In the genomic region with DNA sequence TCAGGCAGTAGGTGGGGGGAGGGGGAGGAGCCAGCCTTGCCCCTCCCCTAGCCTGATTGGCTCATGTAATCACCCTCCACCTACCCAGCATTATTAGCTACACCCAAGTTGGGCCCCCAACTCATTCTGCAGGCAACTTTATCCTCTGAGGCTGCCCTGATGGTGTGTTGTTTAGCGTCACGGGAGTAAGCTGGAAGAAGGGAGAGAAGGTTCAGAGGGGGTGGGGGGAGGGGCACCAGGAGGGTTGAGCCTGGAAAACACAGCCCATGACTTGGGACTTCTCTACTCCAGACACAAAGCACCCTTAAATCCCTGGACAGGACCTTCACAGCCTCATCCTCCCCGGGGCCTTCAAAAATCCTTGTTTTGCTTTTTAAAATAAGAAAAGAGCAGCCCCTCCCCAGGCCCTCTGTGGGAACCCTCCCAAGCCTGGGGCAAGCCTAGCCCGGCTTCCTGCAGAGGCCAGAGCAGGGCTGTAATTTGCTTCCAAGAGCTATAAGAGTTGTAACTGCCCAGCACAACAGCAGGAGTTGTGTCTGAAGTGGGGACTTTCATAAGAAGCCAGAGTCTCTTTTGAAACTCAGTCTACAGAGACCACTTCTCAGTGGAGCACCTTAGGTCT, we compare ENCODE assay signal across 18 mouse cellular contexts. TPM values are rescaled to one million over a fixed set of nuclear protein-coding genes. Genes with fewer than 3 reads are reported as not detected.
A peak's percentile ranks its signal among the peaks of the same experiment; 100 is the strongest.
DNase-seq lines count a peak whose midpoint lies in the region; ATAC-seq and TF ChIP-seq lines count a peak whose summit lies in the region.
"Had no signal": no experiment of that assay in that cellular context is flagged by ENCODE, and none has a peak within 500 bp of the region (broad histone marks: within the 10 kb centered on the region; RNA-seq: fewer than 3 reads in every experiment).

No protein-coding gene starts in this region.

- peak; percentile 15 for DNase-seq in lung, postnatal 0 days (ENCODE audit: low spot score)
- no peak for DNase-seq in lung, adult 2 months
- DNase-seq in ZHBTc4 (ENCODE audit: low read depth, low spot score): peak; percentile 94
- peak; percentile 54 for DNase-seq in forelimb bud, embryonic 11.5 days (ENCODE audit: low read depth, low spot score)
- no peak for DNase-seq in midbrain, embryonic 10.5 days (ENCODE audit: low spot score)
- no peak for DNase-seq in cerebellum, postnatal 36 days
- DNase-seq: B cell, adult 2 months; cerebellum, adult 8-10 months; heart, postnatal 36 days; kidney, adult 11 months; midbrain, embryonic 14.5 days had no signal

- WGBS in lung, postnatal 0 days: 22% methylated on average over 4 of the region's 4 CpGs
- 29% methylated on average over 4 of the region's 4 CpGs for WGBS in lung, adult 2 months
- 7% methylated on average over 4 of the region's 4 CpGs for WGBS in midbrain, embryonic 10.5 days

- H3K27ac ChIP-seq in lung, postnatal 0 days (ENCODE audit: low read length): no peak overlapping the region
- no peak overlapping the region for H3K27ac ChIP-seq in midbrain, embryonic 10.5 days (replicated peaks)
- H3K27ac ChIP-seq: heart, embryonic 13.5 days; hindbrain, postnatal 0 days; kidney, postnatal 0 days; liver, embryonic 15.5 days; macrophage had no signal

- ATAC-seq in lung, postnatal 0 days: peak; percentile 47; the same call in 1 of the 2 replicates
- ATAC-seq in frontal cortex, adult (ENCODE audit: low TSS enrichment): no peak
- ATAC-seq: activated CD4-positive, CD25-positive, alpha-beta regulatory T cell, adult 4 months; hindbrain, postnatal 0 days had no signal

- no peak for TF ChIP-seq CTCF in lung, postnatal 0 days (IDR thresholded peaks at IDR 0.05)
- TF ChIP-seq CTCF in lung, adult 2 months (IDR thresholded peaks at IDR 0.05; ENCODE audit: insufficient read depth, low read length): no peak

- no peak overlapping the region for H3K4me2 ChIP-seq in lung, postnatal 0 days (replicated peaks; ENCODE audit: low read depth, low read length)
- H3K4me2 ChIP-seq: heart, embryonic 13.5 days; liver, embryonic 15.5 days had no signal

- H3K36me3 ChIP-seq in lung, postnatal 0 days (ENCODE audit: insufficient read depth, low read length): no peaks in the 10 kb centered on the region
- no peaks in the 10 kb centered on the region for H3K36me3 ChIP-seq in midbrain, embryonic 10.5 days
- H3K36me3 ChIP-seq: heart, embryonic 13.5 days; liver, embryonic 15.5 days had no signal

- TF ChIP-seq EP300 in lung, postnatal 0 days (IDR thresholded peaks at IDR 0.05): no peak

- H3K4me1 ChIP-seq in lung, postnatal 0 days (ENCODE audit: insufficient read depth, low read depth, low read length): peaks cover 4% of the 10 kb centered on the region
- H3K4me1 ChIP-seq in lung, adult 2 months (ENCODE audit: control insufficient read depth, insufficient read depth, low read length): no peaks in the 10 kb centered on the region
- peaks cover 35% of the 10 kb centered on the region for H3K4me1 ChIP-seq in midbrain, embryonic 10.5 days

- H3K9me3 ChIP-seq in lung, postnatal 0 days (ENCODE audit: low read length): no peaks in the 10 kb centered on the region
- H3K9me3 ChIP-seq in midbrain, embryonic 10.5 days (replicated peaks): no peaks in the 10 kb centered on the region
- H3K9me3 ChIP-seq: heart, embryonic 13.5 days; liver, embryonic 15.5 days had no signal

- H3K9ac ChIP-seq in lung, postnatal 0 days (replicated peaks; ENCODE audit: low read depth): no peak overlapping the region
- H3K9ac ChIP-seq: heart, embryonic 13.5 days; liver, embryonic 15.5 days had no signal

- no peak overlapping the region for H3K4me3 ChIP-seq in lung, postnatal 0 days (ENCODE audit: low read depth, low read length)
- no peak overlapping the region for H3K4me3 ChIP-seq in lung, adult 2 months (replicated peaks; ENCODE audit: extremely low read depth, low read depth, low read length)
- H3K4me3 ChIP-seq in midbrain, embryonic 10.5 days: no peak overlapping the region
- H3K4me3 ChIP-seq: heart, embryonic 13.5 days; liver, embryonic 15.5 days had no signal

- no peak for TF ChIP-seq POLR2A in lung, adult 2 months (IDR thresholded peaks at IDR 0.05; ENCODE audit: borderline replicate concordance, extremely low read depth, low read depth, low read length)

- peaks cover 21% of the 10 kb centered on the region; the same call in 1 of the 2 replicates for H3K27me3 ChIP-seq in lung, postnatal 0 days (replicated peaks; ENCODE audit: insufficient read depth, low read length)
- peaks cover 57% of the 10 kb centered on the region for H3K27me3 ChIP-seq in midbrain, embryonic 10.5 days (ENCODE audit: low read depth, poor library complexity, severe bottlenecking)

RNA-seq across cellular contexts. Expression of gene Lrrc15, which starts 2.3 kb away (rescaled TPM):
- polyA plus RNA-seq in lung, postnatal 0 days (2015; fragmentation: Nextera tagmentation; extraction: Ambion mirVana): 1.4 and 2.0 TPM in 2 replicates
- polyA plus RNA-seq in lung, adult 2 months (2012; rRNA removed): 0.03 and 0.04 TPM in 2 replicates
- 0.38 and 0.52 TPM in 2 replicates for polyA plus RNA-seq in midbrain, embryonic 10.5 days (2016; fragmentation: Nextera tagmentation; extraction: Ambion mirVana)
- polyA plus RNA-seq: activated CD4-positive, CD25-positive, alpha-beta regulatory T cell, adult 4 months; macrophage had no signal

RNA-seq across cellular contexts. Expression of gene Cpn2, which starts 13.5 kb away (rescaled TPM):
- polyA plus RNA-seq in lung, postnatal 0 days (2015; fragmentation: Nextera tagmentation; extraction: Ambion mirVana): 0.06 and 0.10 TPM in 2 replicates
- polyA plus RNA-seq in lung, adult 2 months (2012; rRNA removed): 0.34 and 1.0 TPM in 2 replicates
- polyA plus RNA-seq in midbrain, embryonic 10.5 days (2016; fragmentation: Nextera tagmentation; extraction: Ambion mirVana): not detected in 2 replicates
- polyA plus RNA-seq: activated CD4-positive, CD25-positive, alpha-beta regulatory T cell, adult 4 months; heart, embryonic 13.5 days; hindbrain, postnatal 0 days; kidney, postnatal 0 days; macrophage; midbrain, embryonic 14.5 days had no signal

RNA-seq across cellular contexts. Expression of gene Gp5, which starts 29.8 kb away (rescaled TPM):
- 3.5 and 4.4 TPM in 2 replicates for polyA plus RNA-seq in lung, postnatal 0 days (2015; fragmentation: Nextera tagmentation; extraction: Ambion mirVana)
- polyA plus RNA-seq in lung, adult 2 months (2012; rRNA removed): 4.3 and 6.5 TPM in 2 replicates
- 1.5 and 1.9 TPM in 2 replicates for polyA plus RNA-seq in midbrain, embryonic 10.5 days (2016; fragmentation: Nextera tagmentation; extraction: Ambion mirVana)
- polyA plus RNA-seq: activated CD4-positive, CD25-positive, alpha-beta regulatory T cell, adult 4 months had no signal

Comparison
In these comparisons a context has a peak if more than half of its experiments do, and no peak if none do; other contexts are left out.
1. DNase-seq: peak in lung, postnatal 0 days (single experiment), ZHBTc4 (single experiment) and forelimb bud, embryonic 11.5 days (single experiment); none in lung, adult 2 months (single experiment), midbrain, embryonic 10.5 days (single experiment) and cerebellum, postnatal 36 days (0 of 2).